Comparison of ENCODE assay signal across 9 mouse cellular contexts in genomic region chr9:58766959-58767955, GRCm38 (mm10). TPM values are rescaled to one million over a fixed set of nuclear protein-coding genes. Genes with fewer than 3 reads are reported as not detected.
DNase-seq lines count a peak whose midpoint lies in the region; ATAC-seq lines count a peak whose summit lies in the region.
"Had no signal": no experiment of that assay in that cellular context is flagged by ENCODE, and none has a peak within 500 bp of the region (broad histone marks: within the 10 kb centered on the region; RNA-seq: fewer than 3 reads in every experiment).

No protein-coding gene starts in this region.

- 65% methylated on average over 17 of the region's 17 CpGs for WGBS in heart, embryonic 12.5 days
- 75% methylated on average over 17 of the region's 17 CpGs for WGBS in embryonic facial prominence, embryonic 14.5 days
- WGBS in limb, embryonic 13.5 days: 77% methylated on average over 17 of the region's 17 CpGs
- 71% methylated on average over 17 of the region's 17 CpGs for WGBS in neural tube, embryonic 15.5 days

- peak; percentile 92 for ATAC-seq in heart, embryonic 12.5 days (ENCODE audit: insufficient number of reproducible peaks, low FRiP score)
- peak; percentile 89 for ATAC-seq in embryonic facial prominence, embryonic 14.5 days (ENCODE audit: low read depth)
- peak; percentile 85 for ATAC-seq in limb, embryonic 13.5 days (ENCODE audit: low FRiP score, low read depth)
- peak; percentile 93 for ATAC-seq in neural tube, embryonic 15.5 days (ENCODE audit: low FRiP score)

- H3K9me3 ChIP-seq in heart, embryonic 12.5 days (replicated peaks): peaks cover 2% of the 10 kb centered on the region; the same call in 1 of the 2 replicates
- H3K9me3 ChIP-seq in embryonic facial prominence, embryonic 14.5 days (ENCODE audit: control insufficient read depth, low read length): no peaks in the 10 kb centered on the region
- H3K9me3 ChIP-seq in limb, embryonic 13.5 days: 0 out of 2 replicates have a peak, but pooled peaks cover 2% of the 10 kb centered on the region
- no peaks in the 10 kb centered on the region for H3K9me3 ChIP-seq in neural tube, embryonic 15.5 days (replicated peaks)

- no peaks in the 10 kb centered on the region for H3K36me3 ChIP-seq in heart, embryonic 12.5 days
- H3K36me3 ChIP-seq in embryonic facial prominence, embryonic 14.5 days (ENCODE audit: control insufficient read depth, insufficient read depth, low read length): no peaks in the 10 kb centered on the region
- no peaks in the 10 kb centered on the region for H3K36me3 ChIP-seq in limb, embryonic 13.5 days
- H3K36me3 ChIP-seq in neural tube, embryonic 15.5 days: no peaks in the 10 kb centered on the region

- H3K27ac ChIP-seq in heart, embryonic 12.5 days (ENCODE audit: poor library complexity, severe bottlenecking): no peak overlapping the region
- no peak overlapping the region for H3K27ac ChIP-seq in embryonic facial prominence, embryonic 14.5 days (replicated peaks; ENCODE audit: low read depth, low read length)
- no peak overlapping the region for H3K27ac ChIP-seq in limb, embryonic 13.5 days
- no peak overlapping the region for H3K27ac ChIP-seq in neural tube, embryonic 15.5 days (replicated peaks)

- intact Hi-C loops in heart, postnatal 10 days (cut with DNase I): no loop called here
- intact Hi-C loops in left cerebral cortex, postnatal 14 days (cut with DNase I): no loop called here

- H3K27me3 ChIP-seq in heart, embryonic 12.5 days (replicated peaks): no peaks in the 10 kb centered on the region
- H3K27me3 ChIP-seq in embryonic facial prominence, embryonic 14.5 days (replicated peaks; ENCODE audit: control insufficient read depth, insufficient read depth, low read length): no peaks in the 10 kb centered on the region
- H3K27me3 ChIP-seq in limb, embryonic 13.5 days: no peaks in the 10 kb centered on the region
- no peaks in the 10 kb centered on the region for H3K27me3 ChIP-seq in neural tube, embryonic 15.5 days (replicated peaks)

- no peak for DNase-seq in heart, postnatal 10 days
- no peak for DNase-seq in embryonic facial prominence, embryonic 14.5 days (ENCODE audit: low spot score)
- no peak for DNase-seq in layer of hippocampus, adult 18-20 months (ENCODE audit: low spot score in 2 of 2)
- DNase-seq in frontal cortex, postnatal 25 days (ENCODE audit: low spot score in 2 of 2): no peak
- DNase-seq in left cerebral cortex, postnatal 14 days (ENCODE audit: low spot score in 2 of 2): no peak
- DNase-seq: right cerebral cortex, postnatal 14 days had no signal

- no peak overlapping the region for H3K9ac ChIP-seq in heart, embryonic 12.5 days
- H3K9ac ChIP-seq in embryonic facial prominence, embryonic 14.5 days (ENCODE audit: low read depth, low read length): no peak overlapping the region
- H3K9ac ChIP-seq in limb, embryonic 13.5 days: no peak overlapping the region
- H3K9ac ChIP-seq in neural tube, embryonic 15.5 days (replicated peaks): no peak overlapping the region

- no peak overlapping the region for H3K4me3 ChIP-seq in heart, embryonic 12.5 days
- H3K4me3 ChIP-seq in embryonic facial prominence, embryonic 14.5 days (ENCODE audit: low read depth, low read length): no peak overlapping the region
- H3K4me3 ChIP-seq in limb, embryonic 13.5 days: no peak overlapping the region
- no peak overlapping the region for H3K4me3 ChIP-seq in neural tube, embryonic 15.5 days (replicated peaks)

- H3K4me1 ChIP-seq in heart, embryonic 12.5 days (replicated peaks): peaks cover 6% of the 10 kb centered on the region
- H3K4me1 ChIP-seq in embryonic facial prominence, embryonic 14.5 days (ENCODE audit: control insufficient read depth, insufficient read depth, low read length): no peaks in the 10 kb centered on the region
- H3K4me1 ChIP-seq in limb, embryonic 13.5 days: peaks cover 10% of the 10 kb centered on the region; the same call in 1 of the 2 replicates
- peaks cover 8% of the 10 kb centered on the region; the same call in 1 of the 2 replicates for H3K4me1 ChIP-seq in neural tube, embryonic 15.5 days

- H3K4me2 ChIP-seq in heart, embryonic 12.5 days: no peak overlapping the region
- H3K4me2 ChIP-seq in embryonic facial prominence, embryonic 14.5 days (ENCODE audit: low read depth, low read length): no peak overlapping the region
- H3K4me2 ChIP-seq in limb, embryonic 13.5 days (replicated peaks): no peak overlapping the region
- no peak overlapping the region for H3K4me2 ChIP-seq in neural tube, embryonic 15.5 days

RNA-seq across cellular contexts. Expression of gene Rec114, which starts 23.5 kb away (rescaled TPM):
- 10.8 and 15.5 TPM in 2 replicates for polyA plus RNA-seq in heart, embryonic 12.5 days (2016; fragmentation: Nextera tagmentation; extraction: Ambion mirVana)
- 1 to 10 TPM; 1.3 to 4.2 TPM for total RNA-seq in heart, postnatal 10 days (2021)
- polyA plus RNA-seq in embryonic facial prominence, embryonic 14.5 days (2014; fragmentation: Nextera tagmentation; extraction: Ambion mirVana): 2.6 and 3.2 TPM in 2 replicates
- polyA plus RNA-seq in limb, embryonic 13.5 days (2015; fragmentation: Nextera tagmentation; extraction: Ambion mirVana): 2.1 and 2.4 TPM in 2 replicates
- 2.1 and 2.9 TPM in 2 replicates for polyA plus RNA-seq in neural tube, embryonic 15.5 days (2015; fragmentation: Nextera tagmentation; extraction: Ambion mirVana)
- not detected for total RNA-seq in layer of hippocampus, adult 18-20 months (2021)
- not detected for total RNA-seq in left cerebral cortex, postnatal 14 days (2021)

RNA-seq across cellular contexts. Expression of gene Hcn4, which starts 56.0 kb away (rescaled TPM):
- 2.3 and 2.5 TPM in 2 replicates for polyA plus RNA-seq in heart, embryonic 12.5 days (2016; fragmentation: Nextera tagmentation; extraction: Ambion mirVana)
- total RNA-seq in heart, postnatal 10 days (2021): 1 to 10 TPM; 4.3 to 5.5 TPM
- 0.26 and 0.42 TPM in 2 replicates for polyA plus RNA-seq in embryonic facial prominence, embryonic 14.5 days (2014; fragmentation: Nextera tagmentation; extraction: Ambion mirVana)
- 0.29 and 0.32 TPM in 2 replicates for polyA plus RNA-seq in limb, embryonic 13.5 days (2015; fragmentation: Nextera tagmentation; extraction: Ambion mirVana)
- 2.9 and 4.0 TPM in 2 replicates for polyA plus RNA-seq in neural tube, embryonic 15.5 days (2015; fragmentation: Nextera tagmentation; extraction: Ambion mirVana)
- total RNA-seq in layer of hippocampus, adult 18-20 months (2021): 1 to 10 TPM; 1.6 to 1.9 TPM
- total RNA-seq in left cerebral cortex, postnatal 14 days (2021): 10 to 100 TPM in 1 of 2 experiments, 1 to 10 TPM in 1; 9.9 to 11.3 TPM
